Mouse (Mus musculus) lung, adult 10 weeks (tissue): ENCODE results near the gene Olfr389. TPM values are rescaled to one million over a fixed set of nuclear protein-coding genes. Genes with fewer than 3 reads are reported as not detected.

Experiments used
- polyA plus RNA-seq: library from polyadenylated mRNA; stranded (reverse); fragments of 350-450 nt; fragmentation: Illumina TruSeq; extraction: RNeasy Lipid Tissue Mini Kit (QIAGEN cat#74804); gene quantifications from one replicate; pipeline ENCODE4 v1.2.3, GENCODE M21; 2014; ENCODE audit warnings: low read depth, low replicate concordance; ENCODE audit not compliant: insufficient read depth

The Olfr389 gene
- polyA plus RNA-seq: not detected

DNA sequence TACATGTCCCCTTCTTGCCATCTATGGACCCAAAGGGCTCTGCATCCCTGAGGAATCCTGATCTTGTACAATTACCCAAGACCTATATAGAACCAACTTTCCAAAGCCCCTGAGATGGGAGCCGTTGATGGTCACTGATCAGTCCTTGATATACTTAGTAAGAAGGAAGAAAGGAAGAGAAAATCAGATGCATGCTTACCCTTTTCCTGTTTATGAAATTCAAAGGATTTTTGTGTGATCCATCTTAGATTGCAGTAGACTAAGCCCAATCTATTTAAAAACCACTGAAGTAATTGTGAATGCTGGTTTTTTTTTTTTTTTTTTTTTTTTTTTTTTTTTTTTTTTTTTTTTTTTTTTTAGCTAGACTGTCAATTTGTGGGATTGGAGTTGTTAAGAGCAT lies at the start of gene Olfr389:
Olfr389 (minus strand) TSS at position 101 of the 400 bp plus-strand sequence.

GRCm38 (mm10) chr11:73816949-73817348 lies 36.4 kb upstream of the Olfr389 start, which contains the start of gene Olfr392:
TSS of gene Olfr392 (minus strand) at chr11:73817049.

GRCm38 (mm10) chr11:73802952-73803351 lies 22.4 kb upstream of the Olfr389 start, which contains the start of gene Olfr391-ps:
TSS of gene Olfr391-ps (minus strand) at chr11:73803052.

DNA sequence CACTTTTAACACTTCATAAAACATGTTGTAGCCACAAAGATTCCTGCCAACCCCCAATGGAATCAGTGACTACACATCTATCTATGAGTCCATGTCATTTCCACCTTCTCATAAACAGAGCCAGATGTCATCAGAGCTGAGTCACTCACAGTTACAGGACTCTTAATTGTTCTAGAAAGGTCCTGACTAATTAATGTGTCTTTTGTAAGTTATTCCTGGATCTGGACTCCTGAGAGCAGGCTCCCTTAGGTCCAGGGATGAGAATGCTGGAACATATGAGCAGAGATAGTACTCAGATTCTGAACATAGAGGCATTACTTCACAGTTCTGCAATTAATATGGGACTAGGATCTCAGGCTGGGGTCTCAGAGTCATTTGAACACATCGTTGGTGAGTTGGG lies 2.2 kb upstream of the Olfr389 start, which contains the start of gene Olfr390:
Olfr390 (plus strand) TSS at position 301 of the 400 bp plus-strand sequence.

Other genes with a start within 250 kb of the Olfr389 start
- not detected for gene Olfr385, start 187.7 kb downstream of the Olfr389 start, polyA plus RNA-seq
- gene Olfr384, start 182.1 kb downstream of the Olfr389 start, polyA plus RNA-seq: not detected
- not detected for gene Zfp735, start 91.9 kb downstream of the Olfr389 start, polyA plus RNA-seq
- not detected for gene Olfr390, start 2.3 kb upstream of the Olfr389 start, polyA plus RNA-seq
- gene Olfr391-ps, start 22.3 kb upstream of the Olfr389 start, polyA plus RNA-seq: not detected
- gene Olfr392, start 36.3 kb upstream of the Olfr389 start, polyA plus RNA-seq: not detected
- gene Olfr393, start 70.7 kb upstream of the Olfr389 start, polyA plus RNA-seq: not detected
- gene Olfr394, start 110.1 kb upstream of the Olfr389 start, polyA plus RNA-seq: not detected
- gene Olfr395, start 128.6 kb upstream of the Olfr389 start, polyA plus RNA-seq: not detected
- not detected for gene Olfr23, start 156.0 kb upstream of the Olfr389 start, polyA plus RNA-seq
- gene Olfr397, start 180.1 kb upstream of the Olfr389 start, polyA plus RNA-seq: not detected
- gene Olfr398, start 209.7 kb upstream of the Olfr389 start, polyA plus RNA-seq: not detected